Mouse (Mus musculus): ENCODE measurements at regions not wholly inside any gene's neighbourhood (a gene's known extent, or its start where the extent isn't known, plus 50 kb on each side); places are given as distances from the start of the nearest gene placed in this dataset.

DNA sequence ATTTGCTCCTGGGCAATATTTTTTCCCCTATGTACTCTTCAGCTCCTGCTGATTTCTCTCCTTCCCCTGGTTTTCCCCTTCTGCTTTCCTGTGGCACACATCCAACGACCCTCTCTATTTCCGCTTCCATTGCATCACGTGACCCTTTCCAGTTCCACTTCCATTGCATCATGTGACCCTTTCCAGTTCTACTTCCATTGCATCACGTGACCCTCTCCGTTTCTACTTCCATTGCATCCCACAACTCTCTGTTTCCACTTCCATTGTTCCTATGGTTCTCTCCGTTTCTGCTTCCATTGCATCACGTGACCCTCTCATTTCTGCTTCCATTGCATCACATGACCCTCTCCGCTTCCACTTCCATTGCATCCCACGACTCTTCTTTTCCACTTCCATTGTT, 199.5 kb upstream of the Wdfy3 start:
- no peak for DNase-seq
- intact Hi-C loops (cut with DNase I) = no loop called here

DNA sequence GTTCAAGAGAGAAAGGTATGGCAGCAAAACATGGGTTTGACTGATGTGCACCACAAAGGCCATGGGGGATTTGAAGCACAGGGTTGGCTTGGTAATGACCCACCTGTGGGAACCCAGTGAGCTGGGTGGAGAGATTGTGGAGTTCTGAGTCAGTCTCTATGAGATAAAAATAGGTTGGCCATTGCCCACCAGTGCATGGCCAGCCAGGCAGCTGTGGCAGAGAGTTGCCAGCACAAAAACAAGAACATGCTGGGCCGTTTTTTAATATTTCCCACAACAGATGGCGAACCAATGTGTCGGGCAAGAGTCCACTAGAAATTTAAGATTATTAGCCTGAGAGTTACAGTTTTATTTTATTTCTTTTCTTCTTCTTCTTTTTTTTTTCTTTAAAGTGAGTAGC, 205.6 kb upstream of the Arhgap24 start:
- DNase-seq = peak in 1 of 2 experiments; percentile 15
- intact Hi-C loops (cut with DNase I) = no loop called here

DNA sequence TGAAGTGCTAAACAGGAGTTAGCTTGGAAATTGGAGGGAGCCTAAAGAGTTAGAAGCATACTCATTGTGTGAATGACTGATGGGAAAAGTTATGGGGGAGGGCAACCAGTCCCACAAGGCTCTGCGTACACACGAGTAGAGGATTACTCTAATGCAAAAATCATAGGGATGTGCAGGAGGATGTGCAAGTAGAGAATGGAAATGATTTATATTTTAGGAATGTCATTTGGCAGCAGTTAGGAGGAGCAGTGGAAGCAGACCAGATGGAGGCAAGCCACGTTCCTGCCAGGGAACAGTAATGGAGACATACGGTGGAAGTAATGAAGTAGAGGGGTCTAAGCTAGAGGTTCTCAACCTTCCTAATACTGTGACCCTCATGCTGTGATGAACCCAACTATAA, 194.1 kb upstream of the Arhgap24 start:
- intact Hi-C loops (cut with DNase I) = no loop called here
- DNase-seq = no peak

DNA sequence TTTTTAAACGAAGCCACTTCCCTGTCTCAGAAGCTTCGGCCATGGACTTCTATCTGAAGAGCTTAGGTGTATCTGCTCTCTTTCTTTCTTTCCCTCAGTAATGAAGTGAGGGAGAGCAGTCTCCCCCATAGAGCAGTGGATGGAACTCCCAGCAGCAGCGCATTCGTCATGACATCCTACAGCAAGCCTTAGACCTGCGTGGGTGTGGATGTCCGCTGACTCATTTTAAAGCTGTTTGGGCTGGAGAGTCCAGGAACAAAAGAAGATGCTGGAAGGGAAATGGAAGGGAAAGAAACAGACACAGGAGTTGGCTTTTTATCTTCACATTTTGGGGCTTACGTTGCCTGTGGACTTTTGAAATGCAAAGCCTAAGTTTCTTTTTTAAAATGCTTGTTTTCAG, 190.3 kb upstream of the Arhgap24 start:
- no peak for DNase-seq
- intact Hi-C loops (cut with DNase I) = no loop called here

DNA sequence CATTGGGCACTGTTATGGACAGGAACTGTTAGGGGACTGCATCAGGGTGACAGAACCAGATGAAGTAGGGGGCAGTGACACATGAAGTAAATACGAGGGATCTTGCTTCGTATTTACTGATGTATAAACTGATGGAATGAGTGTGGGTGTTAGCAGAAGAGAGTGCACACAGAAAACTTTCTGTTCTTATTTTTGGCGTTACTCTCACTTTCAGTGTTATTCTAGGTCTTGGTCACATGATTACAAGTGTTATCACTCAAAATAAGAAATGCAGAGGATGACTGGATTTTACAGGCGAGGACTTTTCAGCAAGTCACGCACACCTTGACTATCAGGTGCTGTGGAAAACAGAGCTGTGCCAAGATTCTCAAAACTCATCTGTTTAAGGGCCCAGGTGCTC, 185.6 kb upstream of the Arhgap24 start:
- intact Hi-C loops (cut with DNase I) = no loop called here

DNA sequence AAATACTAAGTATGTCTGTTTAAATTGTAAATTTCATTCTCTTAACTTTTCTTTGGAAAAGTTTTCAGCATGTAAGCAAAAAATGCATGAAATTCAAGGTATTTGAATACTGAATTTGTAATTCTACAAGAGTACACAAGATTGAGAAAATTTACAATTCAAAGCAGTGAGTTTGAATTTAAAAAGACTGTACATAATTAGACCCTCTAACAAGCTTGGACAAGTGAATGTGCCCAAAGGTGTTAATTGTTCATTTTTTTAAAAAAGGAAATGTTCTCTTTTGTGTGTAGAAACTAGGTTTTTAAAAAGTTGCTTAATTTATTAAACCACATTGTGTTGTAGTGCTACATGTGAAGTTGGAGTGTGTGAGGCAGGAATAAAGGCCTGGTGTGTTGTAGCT, 174.9 kb upstream of the Arhgap24 start:
- intact Hi-C loops (cut with DNase I) = no loop called here

More for the DNA sequence above, 185.6 kb upstream of the Arhgap24 start:
- DNase-seq = no peak

DNA sequence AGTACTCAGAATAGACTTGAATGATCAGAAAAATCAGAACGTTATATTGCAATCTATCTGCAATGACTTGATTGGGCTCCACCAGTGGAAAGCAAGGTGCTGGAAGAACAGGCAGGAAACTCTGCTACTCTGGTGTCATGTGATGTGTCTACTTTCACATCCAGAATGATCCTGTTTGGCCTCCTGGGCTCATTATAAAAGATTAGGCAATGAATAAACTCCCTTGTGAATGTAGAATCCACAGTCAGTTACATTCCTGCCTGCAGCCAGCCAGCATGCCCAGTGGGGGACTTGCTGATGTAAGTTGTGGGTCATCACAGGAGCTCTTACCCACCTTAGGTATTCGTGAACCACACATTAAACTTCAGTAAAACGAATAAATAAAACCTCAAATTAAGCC, 174.5 kb upstream of the Arhgap24 start:
- intact Hi-C loops (cut with DNase I) = no loop called here
- no peak for DNase-seq

More for the DNA sequence above, 174.9 kb upstream of the Arhgap24 start:
- DNase-seq = no peak

DNA sequence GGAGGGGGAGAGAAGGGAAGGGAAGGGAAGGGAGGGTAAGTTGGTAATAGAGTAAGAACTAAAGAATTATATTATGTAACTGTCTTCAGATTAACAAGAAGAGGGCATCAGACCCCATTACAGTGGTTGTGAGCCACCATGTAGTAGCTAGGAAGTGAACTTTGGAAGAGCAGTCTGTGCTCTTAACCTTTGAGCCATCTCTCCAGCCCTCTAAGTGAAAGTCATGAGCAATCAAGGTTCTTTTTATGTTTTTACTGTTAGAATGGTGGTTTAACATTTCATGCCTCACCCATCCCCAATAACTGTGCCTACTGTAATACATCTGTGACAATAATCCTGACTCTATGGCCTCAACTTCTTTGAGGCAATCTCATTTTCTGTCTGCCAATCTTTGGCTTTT, 169.6 kb upstream of the Arhgap24 start:
- intact Hi-C loops (cut with DNase I) = no loop called here

DNA sequence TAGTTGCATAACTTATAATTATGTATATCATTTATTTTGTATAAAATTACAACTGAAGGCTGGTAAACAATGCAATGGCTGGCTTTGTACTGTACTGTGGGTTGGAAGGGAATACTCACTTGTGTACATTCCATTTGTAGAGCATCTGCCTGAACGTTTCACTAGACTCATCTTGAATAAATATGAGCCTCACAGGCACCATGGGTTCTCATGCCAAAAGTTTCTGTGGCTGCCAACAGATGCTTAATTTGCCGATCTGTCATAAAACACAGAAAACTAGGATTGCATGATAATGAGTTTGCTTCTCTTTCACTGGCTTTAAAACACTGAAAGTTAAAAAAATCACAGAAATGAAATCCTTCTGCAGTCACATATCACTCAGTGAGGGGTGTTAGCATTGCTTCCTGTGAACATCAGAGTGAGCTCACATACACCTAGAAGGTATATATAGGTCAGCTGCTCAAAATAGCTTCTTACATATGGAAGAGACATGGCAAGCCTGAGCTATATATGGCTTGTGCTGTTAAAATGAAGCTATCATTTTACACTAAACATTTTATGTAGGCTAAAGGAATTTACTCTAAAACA, 152.9 kb upstream of the Arhgap24 start:
- intact Hi-C loops (cut with DNase I) = no loop called here
- no peak for DNase-seq

More for the DNA sequence above, 169.6 kb upstream of the Arhgap24 start:
- no peak for DNase-seq

DNA sequence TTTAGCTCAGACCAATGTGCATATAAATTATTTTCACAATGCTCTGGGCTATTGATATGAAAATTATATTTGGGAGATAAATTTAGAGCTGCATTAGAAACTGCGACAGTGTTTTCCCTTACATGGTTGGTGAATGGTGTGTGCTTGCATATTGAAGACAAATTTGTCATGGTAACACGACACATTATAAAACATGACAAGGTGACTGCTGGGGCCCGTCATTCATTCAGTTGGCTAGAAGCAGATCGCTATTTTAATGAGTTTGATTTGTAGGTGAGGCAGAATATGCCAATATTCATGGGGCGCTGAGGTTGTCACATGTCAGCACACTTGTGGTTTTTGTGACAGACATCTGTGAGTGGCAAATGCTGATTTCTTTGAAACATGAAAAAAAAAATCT, 147.3 kb upstream of the Arhgap24 start:
- intact Hi-C loops (cut with DNase I) = no loop called here
- no peak for DNase-seq

DNA sequence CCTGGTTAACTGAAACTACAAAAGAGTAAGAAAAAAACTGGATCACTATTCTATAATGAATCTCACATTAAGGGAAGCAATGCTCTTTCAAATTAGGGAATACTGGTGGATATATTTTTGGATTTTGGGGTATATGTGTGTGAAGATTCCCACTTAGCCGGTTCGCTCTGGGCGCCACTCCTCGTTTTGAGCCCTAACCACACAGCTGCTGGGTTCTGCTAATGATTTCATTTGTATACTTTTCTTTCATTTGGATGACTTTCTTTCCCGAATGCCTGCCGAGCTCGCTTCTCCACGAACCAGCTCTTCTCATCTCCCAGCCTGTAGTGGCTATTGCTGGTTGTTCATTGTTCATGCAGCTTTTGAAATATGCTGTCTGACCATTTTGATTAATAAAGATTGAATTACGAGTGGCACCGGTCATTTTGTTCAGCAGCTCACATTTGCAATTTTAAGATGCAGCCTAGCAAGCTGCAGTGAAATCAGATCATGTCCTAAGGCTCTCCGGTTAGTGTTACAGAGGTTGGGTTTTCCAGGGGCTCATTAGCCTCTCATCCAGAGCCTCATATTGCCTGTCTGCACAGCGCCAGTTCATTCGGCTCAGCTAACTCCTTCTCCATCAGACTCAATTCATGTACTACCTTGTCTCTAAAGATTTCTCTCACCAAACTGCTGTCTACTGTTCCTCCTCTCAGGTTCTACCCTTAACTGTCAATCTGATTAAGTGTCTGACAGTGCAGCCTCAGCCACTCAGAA, 146.6 kb upstream of the Arhgap24 start:
- no peak for DNase-seq
- intact Hi-C loops (cut with DNase I) = no loop called here

DNA sequence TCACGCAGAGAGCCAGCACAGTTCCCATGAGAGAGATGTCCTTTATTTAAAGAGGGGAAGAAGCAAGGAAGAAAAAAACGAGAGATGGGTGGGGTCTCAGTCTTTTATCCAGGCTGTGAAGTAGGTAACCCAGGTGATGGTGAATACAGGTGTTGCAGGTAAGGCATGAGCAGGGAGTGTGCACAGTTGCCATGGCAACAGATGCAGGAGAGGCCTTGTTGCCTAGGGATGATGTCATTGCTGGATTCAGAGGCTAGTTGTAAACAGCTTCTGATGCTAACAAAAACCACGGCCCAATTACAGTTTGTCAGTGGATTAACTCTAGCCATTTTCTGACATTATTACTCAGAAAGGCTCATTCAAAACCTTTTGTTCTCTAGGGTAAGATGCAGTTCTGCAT, 114.7 kb upstream of the Arhgap24 start:
- no peak for DNase-seq
- intact Hi-C loops (cut with DNase I) = no loop called here

DNA sequence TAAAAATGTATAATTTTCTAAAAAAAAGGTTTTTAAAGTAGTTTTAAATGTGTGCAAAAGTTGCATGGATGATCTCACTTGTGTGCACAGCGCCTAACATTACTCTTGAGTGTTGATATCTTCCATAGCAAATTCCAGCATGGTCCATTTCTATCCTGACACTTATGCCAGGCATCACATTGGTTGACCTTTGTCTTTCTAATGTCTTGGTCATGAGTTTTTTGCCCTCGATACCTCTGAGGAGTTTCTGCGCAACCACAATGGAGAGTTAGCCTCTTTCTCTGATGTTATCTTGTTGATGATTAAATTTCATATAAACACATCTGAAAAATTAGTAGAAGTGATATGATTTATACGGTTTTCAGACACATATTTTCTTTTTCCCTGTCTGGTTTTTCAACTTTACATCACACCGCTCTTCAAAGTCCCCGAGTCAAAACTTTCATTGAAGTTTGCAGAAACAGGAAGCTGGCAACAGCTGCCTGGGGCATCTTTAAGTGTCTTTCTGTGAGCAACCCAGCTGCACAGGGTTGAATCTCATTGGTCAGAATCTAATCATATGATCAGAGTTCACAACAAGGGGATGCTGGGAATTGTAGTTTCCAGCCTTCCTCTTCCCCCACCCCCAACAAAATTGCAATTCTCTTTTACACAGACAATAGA, 107.8 kb upstream of the Arhgap24 start:
- intact Hi-C loops (cut with DNase I) = no loop called here
- DNase-seq = no peak

DNA sequence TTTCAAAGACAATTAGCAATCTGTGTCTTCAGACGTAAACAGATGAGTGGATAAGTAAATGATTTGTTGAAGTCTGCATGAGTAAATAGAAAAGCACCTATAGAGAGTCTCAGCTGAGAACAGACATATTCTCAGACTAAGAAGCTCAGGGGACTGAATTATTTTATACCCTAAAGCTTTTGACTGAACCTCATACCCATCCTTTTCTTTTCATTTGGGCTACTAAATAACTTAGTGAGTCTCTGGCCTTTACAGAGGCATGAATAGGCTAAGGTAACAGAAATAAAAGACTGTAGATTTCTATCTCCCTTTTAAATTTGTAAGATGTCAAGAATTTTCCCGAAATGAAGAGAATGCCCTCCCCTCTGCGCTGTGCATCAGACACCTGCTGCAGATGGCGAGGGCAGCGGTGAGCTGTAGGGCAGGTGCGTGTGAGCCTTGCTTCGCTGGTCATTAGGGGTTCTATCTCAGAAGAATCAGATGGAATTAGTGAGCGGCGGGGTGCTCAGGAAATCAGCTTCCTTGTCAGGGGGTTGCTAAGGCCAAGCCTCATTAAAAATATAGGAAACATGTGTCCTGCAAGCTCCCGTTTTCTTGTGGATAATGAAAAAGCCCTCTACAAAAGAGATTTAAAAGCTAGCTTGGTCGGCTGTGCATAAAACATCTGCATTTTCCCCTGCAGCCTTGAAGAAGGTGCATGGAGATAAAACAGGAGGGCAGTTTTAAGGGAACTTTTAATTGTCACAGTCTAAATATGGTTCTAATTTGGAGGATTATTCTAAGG, 107.0 kb upstream of the Arhgap24 start:
- DNase-seq = no peak
- intact Hi-C loops (cut with DNase I) = no loop called here

DNA sequence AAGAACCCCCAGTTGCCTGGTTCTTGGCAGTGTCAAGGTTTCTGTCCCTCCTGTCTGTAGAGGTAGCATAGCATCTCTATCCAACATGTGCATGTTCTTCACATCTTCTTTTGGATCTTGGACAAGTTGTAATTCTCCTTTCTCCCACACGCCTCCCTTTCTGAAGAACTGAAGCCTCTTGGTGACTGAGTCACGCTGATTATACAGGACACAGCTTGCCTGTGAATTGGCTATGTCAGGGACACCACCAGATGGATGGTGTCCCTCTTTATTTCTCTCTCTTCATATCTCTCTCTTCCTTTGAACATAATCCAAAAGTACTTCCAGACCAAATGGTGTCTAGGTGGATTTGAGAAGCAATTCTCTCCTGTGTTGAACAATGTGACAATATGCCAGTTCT, 105.9 kb upstream of the Arhgap24 start:
- no peak for DNase-seq
- intact Hi-C loops (cut with DNase I) = no loop called here

DNA sequence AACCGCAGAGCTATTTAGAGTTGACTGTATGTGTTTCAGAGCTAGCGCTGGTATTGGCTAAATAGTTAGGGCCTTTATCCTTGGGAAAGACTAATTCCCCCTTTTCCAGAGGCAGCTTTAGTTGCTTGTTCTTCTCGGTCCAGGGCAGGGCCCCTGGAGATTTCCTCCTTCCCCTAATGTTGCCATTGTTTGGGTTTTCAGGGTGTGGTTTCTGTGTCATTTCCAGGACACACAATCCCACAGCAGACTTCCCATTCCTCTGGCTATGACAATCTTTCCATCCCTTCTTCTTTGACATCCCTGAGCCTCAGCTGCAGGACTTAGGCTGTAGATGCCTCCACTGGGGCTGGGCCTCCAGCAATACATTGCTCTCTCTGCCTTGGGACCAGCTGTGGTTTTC, 87.2 kb upstream of the Arhgap24 start:
- peak in 1 of 2 experiments; percentile 17 for DNase-seq
- intact Hi-C loops (cut with DNase I) = no loop called here

DNA sequence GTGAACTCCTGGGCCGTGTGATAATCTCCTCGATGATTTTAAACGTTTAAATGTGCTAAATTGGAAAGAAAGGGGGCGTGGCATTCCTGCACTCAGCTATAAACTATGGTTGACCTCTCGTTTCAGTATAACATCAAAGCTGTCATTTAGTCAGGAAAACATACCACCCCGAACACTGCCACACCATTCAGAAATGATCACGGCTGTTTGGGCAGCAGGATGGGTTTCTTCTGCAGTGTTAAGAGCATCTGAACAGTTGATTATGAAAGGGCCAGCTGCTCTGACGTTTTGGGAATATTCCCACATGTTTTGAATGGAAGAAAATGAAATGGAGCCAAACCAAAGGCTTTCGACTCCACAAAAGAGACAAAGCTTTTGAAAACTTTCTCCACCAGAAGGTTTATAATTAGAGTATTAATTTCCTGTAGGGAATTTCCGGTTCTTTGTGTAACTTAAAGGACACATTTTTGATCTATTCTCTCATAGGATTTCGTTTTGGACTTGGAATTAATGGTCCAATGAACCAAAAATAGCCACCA, 85.5 kb upstream of the Arhgap24 start:
- intact Hi-C loops (cut with DNase I) = loop anchor here (2.0 kb wide), 1 partner anchor 29 kb away; no protein-coding TSS in a partner anchor
- DNase-seq = no peak

DNA sequence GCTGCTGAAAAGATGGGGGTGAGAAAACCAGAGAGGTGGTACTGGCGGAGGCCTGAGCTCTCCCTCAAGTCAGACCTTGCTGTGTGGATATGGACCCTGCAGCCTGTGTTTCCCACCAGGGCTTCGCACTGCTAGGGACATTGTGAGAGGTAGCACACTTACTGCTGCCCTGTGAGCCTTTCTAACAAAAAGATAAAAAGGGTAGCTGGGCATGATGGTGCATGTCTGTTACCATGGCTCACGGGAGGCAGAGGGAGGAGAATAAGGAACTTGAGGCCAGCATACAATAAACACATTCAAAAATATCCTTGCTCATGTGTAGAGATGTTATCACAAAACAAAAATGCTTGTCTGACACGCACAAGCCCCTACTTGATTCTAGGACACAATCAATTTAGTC, 82.2 kb upstream of the Arhgap24 start:
- intact Hi-C loops (cut with DNase I) = no loop called here
- no peak for DNase-seq

DNA sequence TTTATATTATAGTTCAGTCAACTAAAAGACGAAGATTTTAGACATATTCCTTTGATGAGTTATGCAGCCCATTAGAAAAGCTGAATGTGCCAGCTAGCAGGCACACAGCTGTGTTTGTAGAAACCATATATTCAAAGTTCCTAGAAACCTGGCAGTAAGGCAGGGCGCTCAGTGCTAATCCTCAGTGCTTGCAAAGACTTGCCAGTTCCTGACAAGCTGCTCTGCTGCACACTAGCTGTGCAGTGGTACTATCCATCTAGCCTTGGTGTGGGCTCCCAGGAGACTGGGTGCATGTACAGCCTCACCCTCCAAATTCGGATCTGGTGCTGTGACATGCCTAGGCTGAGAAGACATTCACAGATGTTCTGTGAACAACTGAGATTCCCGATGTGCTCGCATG, 63.5 kb upstream of the Arhgap24 start:
- intact Hi-C loops (cut with DNase I) = loop anchor here (5.0 kb wide), 1 partner anchor 275 kb away; no protein-coding TSS in a partner anchor
- no peak for DNase-seq

DNA sequence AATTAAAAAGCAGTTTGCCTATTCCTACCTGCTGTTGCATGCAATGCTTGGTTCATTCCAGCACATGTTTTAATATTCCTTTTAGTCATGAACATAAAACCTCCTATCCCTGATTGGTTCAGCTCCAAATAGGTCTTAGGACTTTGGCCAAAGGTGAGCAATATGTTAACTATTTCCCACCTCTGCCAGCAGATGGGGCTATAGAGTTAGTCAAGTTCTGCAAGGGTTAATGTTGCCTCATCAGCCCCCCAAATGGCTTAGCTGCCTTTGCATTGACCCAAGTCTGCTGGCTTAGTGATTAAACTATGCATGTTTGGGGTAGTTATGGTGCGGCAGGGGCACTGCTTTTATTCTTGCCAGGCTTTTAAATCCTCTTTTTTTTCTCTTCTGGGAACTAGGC, 62.1 kb upstream of the Arhgap24 start:
- no peak for DNase-seq
- intact Hi-C loops (cut with DNase I) = loop anchor here (5.0 kb wide), 1 partner anchor 273 kb away; no protein-coding TSS in a partner anchor
